Mouse (Mus musculus) gastrocnemius, postnatal 14 days (tissue): Measurements from ENCODE around the gene Gm37240. TPM values are rescaled to one million over a fixed set of nuclear protein-coding genes. Genes with fewer than 3 reads are reported as not detected.

Source experiments
- DNase-seq: peaks from one replicate; pipeline ENCODE4 v3.0.0; 2021; ENCODE audit warnings: mixed read lengths
- intact Hi-C: fragments of 180-260 bp; cut with DNase I; formaldehyde crosslinking; loops from one replicate; pipeline ENCODE4 v1.15.1; 2025; ENCODE audit warnings: low total_unique reads
- total RNA-seq, 2 experiments: library from RNA; stranded (reverse); gene quantifications; 2 replicates each; pipeline ENCODE4 v1.2.3; 2021

Gene Gm37240
- total RNA-seq, 2 experiments from 2014 or later, result 32.3 to 43.3 TPM

DNA sequence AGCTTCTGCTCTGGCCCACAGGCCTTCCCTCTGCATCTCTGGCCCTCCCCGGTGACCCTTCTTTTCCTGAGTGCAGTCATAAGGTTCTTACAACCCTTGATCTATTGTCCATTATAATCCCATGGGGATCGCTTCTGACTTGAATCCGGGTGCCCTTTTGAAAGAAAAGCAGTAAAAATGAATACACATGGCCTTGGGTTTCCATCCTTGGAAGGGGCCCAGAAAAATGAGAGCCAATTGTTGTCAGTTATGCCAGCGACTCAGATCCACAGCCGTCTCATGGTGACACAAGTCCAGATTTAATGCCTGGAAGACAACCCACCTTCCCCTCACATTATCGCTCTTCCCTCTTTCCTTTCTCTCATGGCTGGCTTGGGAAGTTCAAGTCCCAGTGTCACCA lies 1405.2 kb downstream of the Gm37240 start:
- intact Hi-C loops, result loop anchor here (10.0 kb wide), 1 partner anchor 127 kb away; no protein-coding TSS in a partner anchor
- no peak for DNase-seq

DNA sequence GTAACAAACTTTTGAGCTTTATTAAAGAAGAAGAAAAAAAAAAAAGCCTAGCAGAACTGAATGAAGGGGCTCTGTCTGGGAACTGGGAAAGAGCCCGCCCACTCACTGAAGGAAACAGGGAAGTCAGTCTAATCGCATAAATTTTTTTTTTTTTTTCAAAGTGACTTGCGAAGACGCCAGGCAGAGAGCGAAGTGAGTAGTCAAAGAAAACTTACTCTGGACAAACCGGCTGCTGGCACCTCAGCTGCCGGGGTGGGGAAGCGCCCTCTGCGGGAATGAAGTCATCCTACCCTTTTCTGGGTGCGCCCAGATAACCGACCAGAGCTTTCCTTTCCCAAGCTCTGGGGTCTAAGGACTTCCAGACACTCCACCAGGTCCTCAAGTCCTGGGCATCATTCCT lies 1406.2 kb downstream of the Gm37240 start:
- peak; percentile 25 for DNase-seq
- intact Hi-C loops, result loop anchor here (10.0 kb wide), 1 partner anchor 126 kb away; no protein-coding TSS in a partner anchor

DNA sequence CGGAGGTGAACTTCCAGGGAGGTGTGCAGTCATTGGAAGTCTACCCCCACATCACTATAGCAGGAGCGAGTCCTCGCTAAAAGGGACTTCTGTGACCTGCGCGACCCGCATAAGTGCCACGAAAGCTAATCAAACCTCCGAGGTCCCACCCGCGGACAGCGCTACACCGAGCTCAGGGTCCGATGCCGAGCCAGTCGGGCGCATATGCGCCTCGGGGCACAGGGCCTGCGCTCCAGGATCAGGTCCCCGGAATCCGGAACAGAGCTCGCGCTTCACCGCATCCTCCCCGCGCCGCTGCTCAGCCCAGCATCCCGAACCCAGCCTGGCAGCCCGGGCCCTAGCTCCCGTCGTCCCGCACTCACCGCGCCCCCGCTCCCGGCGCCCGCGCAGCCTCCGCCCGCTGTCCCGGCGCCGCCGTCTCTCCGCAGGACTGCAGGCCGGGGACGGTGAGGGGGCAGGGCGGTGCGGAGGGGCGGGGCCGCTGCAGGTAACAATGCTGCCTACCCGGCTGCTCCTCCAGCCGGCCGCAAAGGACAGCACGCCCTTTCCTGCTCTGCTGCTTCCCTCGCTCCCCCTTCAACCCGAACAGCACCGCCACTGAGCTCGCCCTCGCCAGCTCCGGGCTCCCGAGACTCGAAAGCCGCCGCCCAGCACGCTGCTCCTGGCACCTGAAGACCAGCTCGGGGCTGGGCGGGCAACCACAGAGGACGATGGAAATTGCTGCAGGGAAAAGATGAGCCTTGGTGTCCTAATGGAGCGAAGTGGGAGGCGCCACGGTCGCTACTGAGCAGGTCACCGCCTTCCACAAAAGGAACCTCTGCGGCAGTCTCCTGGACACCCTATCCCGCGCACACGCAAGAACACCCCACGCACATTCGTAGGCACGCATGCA lies 1407.1 kb downstream of the Gm37240 start, which contains the start of gene Fhdc1:
TSS of gene Fhdc1 (minus strand) at position 424 of the 892 bp plus-strand sequence.
- DNase-seq, result peak; percentile 32

DNA sequence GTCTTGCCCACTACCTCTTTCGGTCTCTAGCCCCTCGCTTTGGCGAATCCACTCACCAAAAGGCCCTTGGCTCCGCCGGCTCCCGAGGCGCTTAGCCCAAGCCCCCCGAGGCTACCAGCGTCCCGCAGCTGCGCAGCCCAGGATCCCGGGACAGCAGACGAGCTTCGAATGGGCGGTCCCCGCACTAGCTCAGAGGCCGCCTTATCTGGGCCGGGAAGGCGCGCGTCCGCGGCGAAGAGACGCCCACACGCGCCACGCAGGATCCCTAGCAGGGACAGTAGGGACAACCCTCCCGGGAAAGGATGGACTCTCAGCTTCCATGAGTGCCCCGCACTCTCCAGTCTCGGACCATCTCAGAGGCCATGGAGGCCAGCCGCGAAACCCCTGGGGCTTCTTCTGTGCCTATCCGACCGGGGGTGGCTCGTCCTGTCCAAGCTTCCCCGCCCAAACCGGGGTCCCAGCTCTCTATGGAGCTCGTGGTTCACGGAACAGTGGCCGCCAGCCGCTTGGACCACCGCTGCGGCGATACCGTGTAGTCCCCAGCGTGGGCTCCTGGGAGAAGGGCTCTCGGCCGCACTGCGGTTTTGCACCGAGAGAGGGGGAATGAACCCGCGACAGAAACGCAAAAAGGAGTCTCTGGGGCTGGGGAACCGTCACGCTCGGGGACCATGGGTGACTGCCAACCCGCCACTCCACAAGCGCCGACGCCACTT lies 1407.9 kb downstream of the Gm37240 start:
- peak; percentile 60 for DNase-seq
- intact Hi-C loops, result loop anchor here (10.0 kb wide), 1 partner anchor 125 kb away; no protein-coding TSS in a partner anchor

More for the DNA sequence above, 1407.1 kb downstream of the Gm37240 start, which contains the start of gene Fhdc1:
- intact Hi-C loops, result loop anchor here (10.0 kb wide), 1 partner anchor 125 kb away; no protein-coding TSS in a partner anchor

DNA sequence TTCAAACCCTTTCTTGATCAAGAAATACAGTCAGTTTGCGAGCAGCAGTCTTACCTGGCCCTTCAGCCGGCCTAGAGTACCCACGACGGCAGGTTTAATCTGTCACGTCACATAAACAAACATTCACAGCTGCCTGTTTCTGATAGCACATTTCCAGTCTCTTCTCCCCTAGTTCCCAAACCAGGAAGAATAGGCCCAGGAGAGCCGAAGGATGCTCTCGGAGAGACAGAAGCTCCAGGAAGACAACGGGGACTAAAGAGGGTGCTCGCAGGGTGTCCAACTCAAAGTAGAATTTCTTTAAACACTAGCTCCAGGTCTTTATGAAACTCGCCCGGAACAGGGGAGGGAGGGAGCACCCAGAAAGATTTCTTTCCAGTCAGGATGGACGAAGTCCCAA lies 1408.4 kb downstream of the Gm37240 start:
- intact Hi-C loops, result no loop called here
- DNase-seq, result no peak

DNA sequence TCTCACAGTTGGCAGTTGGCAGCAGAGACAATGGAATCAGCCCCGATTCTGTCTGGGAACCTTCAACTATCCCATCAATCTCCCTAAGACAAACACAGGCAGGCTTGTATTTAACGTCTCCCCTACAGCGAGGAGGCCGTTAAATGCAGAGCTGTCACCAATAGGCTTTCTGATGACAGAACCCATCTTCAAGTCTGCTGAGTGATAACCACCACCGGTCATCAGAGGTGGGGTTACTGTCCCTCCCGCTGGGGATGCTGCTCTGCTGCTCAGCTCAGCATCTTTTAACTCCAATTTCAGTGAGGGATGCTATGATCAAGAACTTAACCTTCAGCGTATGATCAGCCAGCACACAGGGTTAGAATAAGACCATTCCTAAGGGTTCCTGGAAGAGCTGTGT lies 1409.1 kb downstream of the Gm37240 start:
- DNase-seq, result no peak
- intact Hi-C loops, result no loop called here

DNA sequence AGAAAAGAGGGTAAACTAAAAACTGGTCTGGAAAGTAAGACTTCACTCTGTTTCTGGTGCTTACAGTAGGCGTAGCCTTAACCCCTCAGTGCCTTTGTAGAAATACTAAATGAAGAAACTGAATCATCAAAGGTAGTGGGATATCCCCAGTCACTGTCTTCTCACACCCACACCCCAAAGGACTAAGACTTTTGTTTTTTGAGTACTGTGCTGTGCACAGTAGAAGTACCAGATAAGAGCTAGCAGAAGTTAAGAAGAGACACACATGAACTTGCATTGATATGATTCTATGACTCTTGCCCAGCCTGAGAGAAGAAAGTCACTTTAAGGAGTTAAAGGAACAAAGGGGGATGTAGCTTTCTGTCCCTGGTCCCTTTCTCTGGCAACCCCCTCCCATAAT lies 1409.8 kb downstream of the Gm37240 start:
- no peak for DNase-seq
- intact Hi-C loops, result no loop called here

DNA sequence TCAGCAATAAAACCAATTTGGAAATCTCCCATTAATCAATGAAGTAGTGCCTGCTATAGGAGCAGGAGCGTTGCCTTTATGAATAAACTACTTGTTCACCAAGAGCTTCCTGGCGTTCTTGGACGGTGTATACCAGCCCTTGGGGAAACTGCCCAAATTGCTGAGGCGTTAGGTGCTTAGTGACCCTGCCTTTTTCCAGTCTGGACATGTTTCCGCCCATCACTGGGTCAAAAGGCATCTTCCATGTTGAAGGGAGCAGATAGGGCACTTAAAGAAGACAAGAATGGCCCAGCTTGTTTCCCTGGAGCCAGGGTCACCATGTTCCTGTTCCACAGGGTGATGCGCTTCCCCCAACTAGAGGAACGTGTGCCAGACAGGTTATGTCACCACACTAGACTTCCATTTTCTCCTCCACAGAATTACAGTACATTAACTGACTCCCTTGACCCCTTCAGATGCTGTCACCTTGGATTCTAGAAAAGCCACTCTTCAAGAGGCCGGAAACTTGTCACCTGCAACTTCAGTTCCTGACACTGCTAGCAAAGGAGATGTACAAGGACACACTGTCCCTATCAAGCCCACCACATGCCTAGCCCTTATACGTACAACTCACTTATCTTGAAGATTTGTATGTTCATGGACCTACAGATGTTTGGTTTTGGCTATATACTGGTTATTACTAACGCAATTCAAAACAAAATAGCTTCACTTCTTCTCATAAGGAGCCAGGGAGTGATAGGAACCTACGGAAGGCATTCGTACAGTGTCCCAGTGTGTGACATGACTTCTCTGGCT lies 1412.1 kb downstream of the Gm37240 start:
- no peak for DNase-seq
- intact Hi-C loops, result no loop called here

DNA sequence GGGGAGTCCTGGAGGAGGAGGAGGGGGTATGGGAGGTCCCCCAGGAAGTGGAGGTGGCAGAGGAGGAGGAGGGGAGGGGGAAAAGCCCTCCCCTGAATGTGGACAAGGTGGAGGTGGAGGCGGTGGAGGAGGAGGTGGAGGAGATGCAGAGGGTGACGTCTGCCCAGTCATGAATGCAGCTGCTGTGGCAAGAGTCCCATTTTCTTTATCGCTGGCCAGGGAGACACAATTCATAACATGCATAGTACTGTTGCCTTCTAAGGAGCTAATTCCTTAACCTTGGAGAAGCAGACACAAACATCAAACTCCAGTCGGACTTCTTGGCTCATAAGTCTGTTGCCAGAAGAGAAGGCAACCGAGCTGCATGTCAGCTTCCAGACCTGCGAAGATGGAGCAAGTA lies 1412.9 kb downstream of the Gm37240 start:
- intact Hi-C loops, result no loop called here
- DNase-seq, result no peak

DNA sequence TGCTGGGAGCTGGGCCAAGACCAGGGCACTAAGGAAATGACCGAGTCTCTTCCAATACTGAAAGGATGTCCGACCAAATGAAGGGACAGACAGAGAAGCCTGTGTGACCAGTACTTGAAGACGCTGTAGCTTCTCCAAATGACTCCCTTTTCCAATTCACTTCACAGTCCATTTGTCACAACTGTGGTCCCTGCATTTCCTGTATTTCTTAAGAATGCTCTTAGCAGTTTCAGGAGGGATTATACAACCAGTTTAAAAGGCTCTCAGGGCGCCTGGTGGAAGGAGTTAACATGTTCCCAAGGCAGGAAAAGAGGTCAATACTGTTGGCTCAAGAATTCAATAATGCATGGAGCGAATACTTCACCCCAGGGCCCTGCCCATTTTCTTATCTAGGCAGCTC lies 1414.4 kb downstream of the Gm37240 start:
- intact Hi-C loops, result no loop called here
- DNase-seq, result no peak

DNA sequence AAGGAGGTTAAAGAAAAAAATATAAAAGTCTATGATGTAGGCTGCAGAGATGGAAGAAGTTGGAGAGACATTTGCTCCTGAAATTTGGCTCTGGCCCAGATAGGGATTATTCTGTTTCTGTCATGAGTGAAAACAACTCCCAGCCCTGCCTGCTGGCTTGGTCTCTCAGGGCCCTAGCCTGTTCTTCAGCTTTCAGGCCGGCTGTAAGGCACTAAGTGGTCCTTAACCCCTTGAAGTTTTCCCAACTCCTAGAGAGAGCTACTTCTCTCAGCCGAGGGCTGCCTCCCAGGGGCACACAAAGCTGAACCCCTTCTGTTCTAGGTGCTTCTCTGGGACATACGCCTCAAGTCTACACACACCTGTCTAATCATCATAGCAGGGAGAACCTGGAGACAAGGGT lies 1414.8 kb downstream of the Gm37240 start:
- intact Hi-C loops, result no loop called here

DNA sequence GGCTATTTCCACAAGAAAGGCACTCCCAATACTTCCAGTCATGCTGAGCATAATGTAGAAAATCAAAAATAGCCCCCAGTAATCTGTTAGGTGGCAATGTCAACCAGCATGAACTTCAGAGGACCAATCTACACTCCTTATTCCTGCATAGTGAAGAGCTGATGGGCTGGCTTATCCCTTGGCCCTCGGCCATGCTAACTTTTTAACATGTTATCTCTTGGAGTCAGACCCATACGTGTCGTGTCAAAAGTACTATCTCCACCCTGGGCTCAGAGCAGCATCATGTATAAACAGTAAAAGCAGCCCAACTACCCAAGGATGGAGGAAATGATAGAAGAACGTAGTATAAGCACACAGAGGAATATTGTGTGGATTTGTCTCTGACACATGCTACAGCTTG lies 1416.2 kb downstream of the Gm37240 start:
- intact Hi-C loops, result no loop called here
- DNase-seq, result no peak

More for the DNA sequence above, 1414.8 kb downstream of the Gm37240 start:
- peak; percentile 22 for DNase-seq

DNA sequence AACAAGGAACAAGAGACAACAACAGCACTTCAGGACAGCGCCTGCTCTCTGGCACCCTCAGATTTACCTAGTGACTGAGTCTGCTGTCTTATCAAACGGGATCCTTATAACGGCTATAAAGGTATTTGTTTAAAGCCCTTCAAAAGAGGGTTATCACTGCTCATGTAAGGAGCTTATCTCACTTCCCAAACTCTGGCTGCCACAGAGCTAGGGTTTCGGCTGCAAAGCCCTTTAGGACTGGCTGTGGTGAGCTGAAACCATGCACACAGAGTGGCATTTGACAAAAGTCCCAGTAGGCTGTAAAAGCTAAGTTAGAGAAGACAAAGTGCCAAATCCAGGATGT lies 1419.2 kb downstream of the Gm37240 start:
- no peak for DNase-seq
- intact Hi-C loops, result no loop called here

DNA sequence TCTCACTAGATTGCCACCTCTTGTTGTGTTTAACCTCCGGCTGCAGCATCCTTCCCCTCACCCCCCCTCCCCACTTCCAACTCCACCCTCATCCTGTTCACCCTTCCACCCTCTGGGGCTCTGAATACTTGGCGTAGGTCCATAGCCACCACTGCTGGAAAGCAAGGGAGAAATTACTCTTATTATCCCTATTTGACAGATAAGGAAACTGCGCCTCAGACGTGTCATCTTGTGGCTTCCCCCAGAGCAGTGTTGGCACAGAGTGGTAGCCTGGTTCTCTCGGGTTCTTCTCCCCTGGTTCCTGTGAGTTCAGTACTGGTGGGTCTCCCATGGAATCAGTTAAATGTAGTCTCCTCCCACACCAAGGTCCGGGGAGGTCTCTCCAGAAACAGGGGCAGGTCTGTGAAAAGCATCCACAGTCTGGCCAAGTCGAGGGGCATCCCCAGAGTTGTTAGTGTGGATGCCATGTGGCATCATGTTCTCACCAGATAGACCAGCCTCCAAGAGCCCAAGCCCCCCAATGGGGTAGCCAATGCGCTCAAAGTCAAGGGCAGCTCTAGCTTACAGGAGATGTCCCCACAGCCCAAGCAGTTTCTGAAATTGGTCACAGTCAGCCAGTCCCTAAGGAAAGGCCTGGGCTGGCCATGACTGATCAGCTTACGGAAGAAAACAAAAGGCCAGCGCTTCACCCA lies 1419.8 kb downstream of the Gm37240 start:
- no peak for DNase-seq
- intact Hi-C loops, result no loop called here

DNA sequence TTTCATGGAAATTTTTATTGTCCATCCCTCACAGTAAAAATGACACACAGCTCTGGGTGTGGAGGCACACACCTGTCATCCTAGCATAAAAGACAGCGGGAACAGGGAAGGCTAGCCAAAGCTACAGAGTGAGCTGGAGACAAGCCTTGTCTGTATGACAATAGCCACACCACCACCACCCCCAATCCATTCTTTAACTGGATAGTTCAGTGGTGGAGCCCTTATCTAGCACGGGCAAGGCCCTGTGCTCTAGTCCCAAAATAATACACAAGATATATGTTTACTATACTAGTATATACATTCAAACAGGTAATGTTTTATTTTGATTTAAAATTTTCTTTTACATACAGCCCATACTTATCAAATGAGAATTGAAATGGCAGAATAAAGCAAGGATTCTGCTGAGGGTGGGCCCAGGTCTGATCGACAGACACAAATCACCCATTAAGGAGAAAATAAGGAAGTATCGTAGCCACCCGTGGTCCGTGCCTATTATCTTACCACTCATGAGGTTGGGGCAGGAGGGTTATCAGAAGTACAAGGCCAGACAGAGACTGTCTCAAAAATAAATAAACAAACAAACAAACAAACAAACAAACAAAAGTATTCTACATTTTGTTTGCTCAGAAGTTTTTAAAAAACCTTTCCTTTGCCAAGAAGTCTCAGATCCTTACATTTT lies 1421.4 kb downstream of the Gm37240 start:
- DNase-seq, result no peak
- intact Hi-C loops, result no loop called here

DNA sequence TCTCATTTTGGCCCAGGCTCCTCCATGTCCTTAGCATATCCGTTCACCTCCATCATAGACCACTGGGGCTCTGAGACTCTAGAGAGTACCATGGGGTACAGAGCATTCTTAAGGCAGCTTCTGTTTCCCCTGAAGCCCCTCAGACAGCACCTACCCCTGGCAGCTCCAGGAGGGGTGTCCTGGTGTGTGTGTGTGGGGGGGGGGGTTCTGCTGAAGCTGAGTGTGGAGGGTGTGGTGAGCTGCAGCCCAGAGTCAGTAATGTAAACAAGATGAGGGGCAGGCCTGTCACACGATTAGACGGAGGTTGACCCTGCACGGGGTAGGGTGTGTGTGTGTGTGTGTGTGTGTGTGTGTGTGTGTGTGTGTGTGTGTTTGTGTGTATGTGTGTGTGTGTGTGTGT lies 1425.6 kb downstream of the Gm37240 start:
- no peak for DNase-seq
- intact Hi-C loops, result no loop called here

DNA sequence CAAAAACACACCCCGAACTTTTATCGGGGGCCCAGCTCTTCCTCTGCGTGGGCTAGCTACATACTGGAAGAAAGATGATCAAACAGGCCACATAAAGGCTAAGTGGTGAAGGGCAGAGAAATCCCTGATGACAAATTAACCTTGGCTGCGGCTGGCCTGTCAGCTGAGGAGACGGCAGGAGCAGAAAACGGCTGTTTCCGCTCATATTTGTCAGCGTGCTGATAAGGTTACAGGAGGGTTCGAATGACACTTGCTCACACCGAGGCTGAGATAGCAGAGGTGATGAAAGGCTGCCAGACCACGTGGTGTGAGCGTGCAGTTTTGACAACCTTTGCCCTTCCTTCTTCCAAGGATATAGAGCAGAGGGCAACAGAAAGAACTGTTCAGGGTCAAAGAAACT lies 1426.4 kb downstream of the Gm37240 start:
- DNase-seq, result no peak
- intact Hi-C loops, result no loop called here

DNA sequence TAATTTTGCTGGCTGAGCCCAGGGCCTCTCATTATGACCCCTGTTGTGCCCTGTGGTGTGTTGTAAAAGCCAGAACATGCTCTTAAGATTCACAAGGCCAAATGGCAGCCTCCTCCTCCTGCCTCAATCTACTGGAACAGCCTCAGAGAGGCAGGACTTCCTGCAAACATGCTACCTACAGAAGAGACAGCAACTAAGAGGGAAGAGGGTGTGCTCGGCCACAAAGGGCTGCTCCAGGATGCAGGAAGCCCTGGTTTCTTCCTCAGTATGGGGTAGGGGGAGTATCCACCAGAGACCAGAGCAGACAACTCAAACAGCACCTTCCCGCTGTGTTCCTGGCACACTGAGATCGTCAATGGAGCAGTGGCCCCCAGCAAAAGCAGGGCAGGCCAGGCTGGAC lies 1426.8 kb downstream of the Gm37240 start:
- no peak for DNase-seq
- intact Hi-C loops, result no loop called here
